Mouse (Mus musculus): ENCODE data around the gene Nat8f6. TPM values are rescaled to one million over a fixed set of nuclear protein-coding genes. Genes with fewer than 3 reads are reported as not detected.
"Not testable (repeated sequence)": the region's sequence is repeated elsewhere in the genome, so short reads cannot be mapped to it uniquely, and the experiment has no call there.

Nat8f6 gene
- 10 to 100 TPM in 2 of 4 experiments, 1 to 10 TPM in 2; 3.3 to 24.0 (median 9.7) TPM for total RNA-seq (2022)

DNA sequence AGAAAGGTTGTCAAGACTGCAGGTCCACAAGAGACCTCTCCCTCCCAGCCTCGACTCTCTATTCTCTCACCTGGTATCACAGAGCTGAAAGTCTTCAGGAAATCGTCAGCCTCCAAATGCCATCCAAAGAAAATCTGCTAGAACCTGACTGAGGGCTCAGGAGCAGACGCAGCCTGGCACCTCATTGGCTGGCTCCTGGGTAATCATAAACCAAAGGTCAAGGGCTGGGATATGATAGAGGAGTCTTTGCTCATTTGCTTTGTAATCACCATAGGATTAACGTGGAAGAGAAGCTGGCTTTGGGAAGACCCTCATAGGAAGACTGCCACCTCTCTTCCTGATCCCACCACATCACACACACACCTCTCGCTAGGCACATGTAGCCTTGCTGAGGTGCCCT, at the start of gene Nat8f6, which contains the start of gene Nat8f5:
TSS of gene Nat8f6 (minus strand) at position 118 of the 400 bp plus-strand sequence.
TSS of gene Nat8f5 (minus strand) at position 136 of the 400 bp plus-strand sequence.
- no peak for DNase-seq

DNA sequence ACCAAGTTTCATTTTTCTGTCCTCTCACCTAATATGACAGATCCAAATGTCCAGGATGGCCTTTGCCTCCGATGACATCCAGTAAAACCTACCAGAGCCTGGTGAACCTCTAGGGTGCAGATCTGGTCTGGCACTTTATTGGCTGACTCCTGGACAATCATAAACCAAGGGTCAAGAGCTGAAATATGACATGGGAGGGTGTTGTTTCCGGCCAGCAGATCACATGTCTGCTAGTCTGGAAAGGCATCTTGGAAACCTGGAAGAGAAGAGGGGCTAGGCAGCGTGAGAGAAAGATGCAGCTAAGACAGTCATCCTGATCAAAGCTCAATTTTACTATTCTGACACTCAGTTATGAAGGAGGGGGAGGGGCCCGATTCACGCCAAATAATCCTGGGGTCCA, 48.3 kb upstream of the Nat8f6 start, which contains the start of gene Nat8f2:
TSS of gene Nat8f2 (minus strand) at position 153 of the 400 bp plus-strand sequence.
- not testable (repeated sequence) for DNase-seq

DNA sequence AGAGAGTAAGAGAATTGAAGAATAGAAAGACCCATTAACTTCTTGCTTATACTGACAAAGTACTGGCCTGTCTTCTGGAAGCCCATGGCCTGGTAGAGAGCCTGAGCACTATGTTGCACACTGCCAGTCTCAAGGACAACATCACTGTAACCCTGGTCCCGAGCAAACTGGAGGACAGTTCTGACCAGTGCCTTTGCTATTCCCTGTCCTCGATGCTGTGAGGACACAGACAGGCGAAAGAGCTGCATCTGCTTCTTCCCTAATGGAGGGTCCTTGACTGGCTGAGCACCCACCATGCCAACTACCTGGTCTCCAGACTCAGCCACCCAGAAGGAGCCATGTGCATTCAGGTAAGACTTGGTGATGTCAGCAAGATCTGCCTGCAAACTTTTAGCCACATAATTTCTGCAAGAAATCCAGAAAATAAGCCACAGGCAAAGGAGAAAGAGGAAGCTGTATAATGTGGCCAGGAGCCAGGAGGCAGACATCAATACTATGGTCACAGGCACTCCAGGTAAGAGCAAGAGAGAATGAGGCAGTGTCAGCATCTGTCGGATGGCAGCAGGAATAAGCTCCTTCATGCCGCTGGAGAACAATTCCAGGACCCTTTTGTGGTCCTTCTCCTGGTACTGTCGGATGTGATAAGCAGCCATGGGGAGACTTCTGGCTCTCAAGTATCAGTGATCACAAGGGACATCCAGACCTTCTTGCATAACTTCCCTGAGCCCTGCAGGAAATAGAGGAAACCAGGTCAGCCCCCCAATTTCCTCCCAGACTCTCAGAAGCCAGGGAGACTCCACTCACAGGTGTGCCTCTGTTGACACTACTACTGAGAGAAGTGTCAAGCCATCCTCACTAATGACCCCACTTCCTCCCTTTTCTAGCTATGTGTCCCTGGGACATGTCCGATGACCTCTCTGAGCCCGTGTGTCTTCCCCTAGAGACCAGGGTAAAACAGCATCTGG, 47.3 kb upstream of the Nat8f6 start:
- DNase-seq, result peak; percentile 34

DNA sequence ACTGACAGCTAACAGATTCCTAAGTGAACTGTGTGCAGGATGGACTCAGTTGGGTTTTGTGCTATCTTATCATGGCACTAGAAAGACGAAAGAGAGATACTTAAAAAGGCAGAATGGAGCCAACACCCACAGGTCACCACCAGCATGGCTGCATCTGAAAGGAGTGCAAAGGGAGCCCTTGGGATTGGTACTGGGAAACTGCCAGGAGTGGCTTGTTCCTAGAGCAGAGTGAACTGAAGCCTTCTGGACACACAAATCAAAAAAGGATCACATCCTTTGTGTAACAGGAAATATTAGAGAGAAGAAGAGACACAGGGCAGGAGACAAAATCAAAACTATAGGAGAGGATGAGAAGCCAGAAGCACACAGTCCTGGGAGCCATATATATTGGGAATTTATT, 46.2 kb upstream of the Nat8f6 start:
- not testable (repeated sequence) for DNase-seq

DNA sequence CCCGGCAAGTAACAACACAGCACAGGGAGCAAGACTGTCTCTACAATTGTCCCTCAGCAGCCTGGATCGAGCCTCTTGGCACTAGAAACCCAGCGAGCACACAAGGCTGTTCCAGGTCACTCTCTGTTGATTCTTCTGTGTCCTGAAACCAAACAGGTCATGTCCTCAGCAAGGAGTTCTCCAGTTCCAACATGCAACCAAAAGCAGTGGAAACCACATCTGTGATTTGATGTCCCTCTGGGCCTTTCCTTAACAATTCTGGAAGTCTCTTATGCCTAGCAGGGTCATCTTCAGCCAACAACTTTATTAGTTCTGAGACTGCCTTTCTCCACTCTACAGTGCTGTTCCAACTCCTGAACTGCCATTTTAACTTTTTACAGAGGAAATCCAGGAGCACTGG, 45.4 kb upstream of the Nat8f6 start:
- not testable (repeated sequence) for DNase-seq

DNA sequence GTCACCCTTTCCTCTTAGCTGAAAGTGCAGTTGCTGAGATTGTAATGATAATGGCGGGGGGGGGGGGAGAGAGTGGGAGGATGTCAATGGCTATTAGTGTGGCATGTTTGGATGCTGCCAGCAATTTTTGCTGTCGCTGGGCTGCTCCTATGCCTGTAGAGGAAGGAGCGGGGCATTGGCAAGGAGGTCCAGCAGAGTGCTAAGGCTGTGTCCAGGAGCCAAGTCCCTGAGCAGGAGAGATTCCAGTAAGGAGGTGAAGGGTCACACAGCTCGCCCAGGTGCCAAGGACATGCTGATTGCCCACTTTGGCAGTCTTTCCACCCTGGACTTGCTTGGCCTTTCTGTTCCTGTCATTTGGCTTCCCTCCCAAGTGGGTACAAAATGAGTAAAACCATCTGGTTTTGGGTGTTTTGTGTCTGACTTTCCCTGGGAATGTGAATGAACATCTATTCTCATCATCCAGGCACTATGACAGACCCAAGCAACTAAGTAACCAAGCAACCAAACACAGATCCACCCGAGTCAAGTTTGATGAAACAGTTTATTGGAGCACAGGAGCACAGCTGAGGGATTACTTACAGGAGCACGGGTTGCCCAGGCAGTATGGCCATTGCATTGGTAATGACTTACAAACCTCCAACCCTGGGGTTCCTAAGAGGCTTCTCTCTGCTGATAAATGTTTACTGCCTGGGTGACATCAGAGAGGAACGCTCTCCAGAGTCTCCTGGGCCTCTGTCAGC, 44.3 kb upstream of the Nat8f6 start:
- not testable (repeated sequence) for DNase-seq

DNA sequence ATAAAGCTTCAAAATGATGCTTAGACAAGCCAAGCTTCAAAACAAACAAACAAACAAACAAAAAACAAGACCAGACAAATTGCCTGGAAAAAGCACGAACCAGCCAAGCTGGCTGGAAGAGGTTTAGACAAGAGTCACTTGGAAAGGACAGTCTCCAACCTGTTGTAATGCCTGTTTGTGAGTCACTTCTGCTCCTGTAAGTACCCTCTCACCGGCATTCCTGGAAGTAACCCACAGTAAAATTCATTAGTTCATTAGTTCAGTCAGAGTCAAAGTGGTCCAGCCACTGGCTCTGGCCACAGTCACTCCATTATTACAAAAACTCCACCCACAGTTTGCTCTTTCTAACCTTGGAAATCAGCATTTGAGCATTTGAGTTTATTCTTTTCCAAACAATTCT, 43.1 kb upstream of the Nat8f6 start:
- no peak for DNase-seq

DNA sequence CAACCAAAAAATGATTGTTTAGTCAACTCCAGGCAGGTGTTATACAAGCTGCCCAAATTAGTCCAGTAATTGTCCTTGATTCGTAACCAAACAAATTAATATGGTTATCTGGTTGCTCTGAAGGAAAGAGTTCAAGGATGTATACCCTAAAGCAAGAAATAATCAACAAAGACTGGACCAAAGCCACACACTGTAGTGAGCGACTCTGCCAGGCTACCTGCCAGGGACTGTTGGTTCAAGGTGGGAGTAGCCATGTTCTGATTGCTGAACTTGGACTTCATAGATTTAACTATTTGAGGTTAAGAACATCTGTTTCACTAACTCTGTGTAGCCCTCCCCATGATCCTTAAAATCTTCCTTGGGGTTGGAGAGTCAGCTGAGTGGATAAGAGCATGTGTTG, 42.4 kb upstream of the Nat8f6 start:
- no peak for DNase-seq

DNA sequence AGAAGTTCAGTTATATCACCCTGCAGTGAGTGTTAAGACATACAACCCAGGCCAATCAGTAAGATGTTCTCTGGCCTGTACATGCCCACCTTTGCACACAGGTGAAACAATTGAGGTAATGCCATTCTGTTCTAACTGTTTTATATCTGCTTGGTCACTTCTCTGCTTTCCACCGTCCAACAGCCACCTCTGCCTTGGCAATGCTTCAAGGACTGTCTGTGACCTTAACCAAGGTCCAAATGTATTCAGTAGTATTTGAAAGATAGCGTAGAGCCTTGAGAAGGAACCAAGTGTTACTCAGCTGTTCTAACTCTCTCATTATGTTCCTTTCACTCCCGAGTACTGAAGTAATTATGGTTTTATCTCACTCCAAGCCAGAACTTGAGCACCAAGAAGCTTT, 41.8 kb upstream of the Nat8f6 start:
- DNase-seq, result peak; percentile 84

DNA sequence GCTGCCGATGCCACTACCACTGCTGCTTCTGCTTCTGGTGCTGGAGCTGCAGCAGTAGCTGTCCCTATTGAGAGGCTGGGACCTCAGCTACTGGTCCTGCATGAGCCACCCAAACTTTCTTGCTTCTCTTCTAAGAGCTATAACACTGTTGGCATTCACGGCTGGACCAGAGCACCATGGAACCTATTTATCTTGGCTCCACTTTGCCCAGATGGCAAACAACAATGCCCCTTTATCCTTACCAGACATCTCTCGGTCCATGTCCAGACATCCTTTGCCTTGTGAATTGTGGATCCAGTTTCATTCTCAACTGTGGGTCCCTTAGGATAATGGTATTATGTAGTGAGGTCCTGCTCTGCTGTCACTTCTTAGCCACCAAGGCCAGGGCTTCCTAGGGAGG, 40.5 kb upstream of the Nat8f6 start:
- DNase-seq, result no peak

DNA sequence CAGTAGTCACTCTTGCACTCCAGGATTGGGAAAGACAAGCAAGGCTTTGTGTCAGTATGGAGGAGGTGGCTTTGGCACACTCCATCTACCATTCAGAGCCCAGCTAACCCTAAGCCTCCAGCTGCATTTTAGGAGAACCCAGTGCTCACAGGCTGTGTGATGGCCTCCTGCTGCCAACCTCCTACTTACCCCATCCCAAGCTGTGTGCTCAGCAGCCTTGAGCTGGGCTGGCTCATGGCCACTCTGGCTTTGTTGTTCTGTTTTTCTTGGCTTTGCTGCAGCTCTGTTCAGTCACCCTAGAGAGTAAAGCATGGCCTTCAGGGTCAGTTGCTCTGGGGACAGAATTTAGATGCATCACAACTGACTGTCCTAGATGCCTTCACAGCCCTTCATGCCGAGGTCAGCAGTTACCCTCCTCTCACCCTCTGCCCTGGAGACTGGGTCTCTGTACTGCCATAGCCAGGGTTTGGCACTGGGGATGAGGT, 35.5 kb upstream of the Nat8f6 start:
- peak; percentile 97 for DNase-seq

DNA sequence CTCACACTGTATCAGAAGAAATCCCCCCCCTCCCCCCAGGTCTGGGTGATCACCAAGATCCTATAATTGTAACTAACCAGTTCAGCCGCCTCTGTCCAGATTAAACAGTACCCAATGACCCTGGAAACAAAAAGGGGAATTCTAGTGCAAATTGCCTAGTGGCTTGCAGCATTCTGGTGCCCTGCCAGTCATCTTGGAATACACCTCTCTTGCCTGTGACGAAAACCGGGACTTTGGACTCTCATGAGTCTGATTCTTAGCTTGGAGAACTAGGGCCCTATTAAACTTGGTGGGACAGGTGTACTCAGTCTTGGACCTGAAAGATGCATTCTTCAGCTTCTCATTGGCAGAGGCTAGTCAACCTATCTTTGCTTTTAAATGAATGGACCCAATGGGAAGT, 32.7 kb upstream of the Nat8f6 start:
- DNase-seq, result no peak

DNA sequence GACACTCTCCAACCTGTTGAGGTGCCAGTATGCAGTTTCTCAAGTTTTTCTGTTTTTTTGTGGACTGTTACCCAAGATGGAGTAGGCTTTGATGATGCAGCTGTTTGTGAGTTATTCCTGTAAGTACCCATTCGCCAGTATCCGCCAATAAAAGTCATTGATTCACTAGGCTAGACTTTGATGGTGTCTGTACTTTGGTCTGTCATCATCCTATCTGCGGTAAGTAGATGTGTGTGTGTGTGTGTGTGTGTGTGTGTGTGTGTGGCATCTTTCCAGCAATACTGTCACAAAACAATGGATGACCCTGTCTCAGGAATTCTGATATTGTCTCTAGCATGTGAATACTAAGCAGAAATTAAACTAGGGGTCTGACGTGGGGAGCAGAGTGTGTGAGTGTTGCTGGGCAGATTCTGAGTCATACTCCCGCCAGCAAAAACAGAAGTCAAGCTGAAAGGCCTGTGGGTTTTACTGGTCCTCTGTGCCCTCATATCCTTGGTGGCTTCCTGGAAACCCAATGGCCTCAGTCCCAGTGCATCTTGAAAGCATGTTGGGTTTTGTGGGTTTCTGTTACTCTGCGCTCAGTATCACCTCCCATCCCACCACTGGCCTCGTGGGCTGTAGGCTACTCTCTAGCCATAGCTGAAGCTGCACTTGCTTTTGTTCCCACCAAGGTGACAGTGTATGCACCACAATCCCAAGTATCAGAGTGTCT, 30.5 kb upstream of the Nat8f6 start:
- no peak for DNase-seq

DNA sequence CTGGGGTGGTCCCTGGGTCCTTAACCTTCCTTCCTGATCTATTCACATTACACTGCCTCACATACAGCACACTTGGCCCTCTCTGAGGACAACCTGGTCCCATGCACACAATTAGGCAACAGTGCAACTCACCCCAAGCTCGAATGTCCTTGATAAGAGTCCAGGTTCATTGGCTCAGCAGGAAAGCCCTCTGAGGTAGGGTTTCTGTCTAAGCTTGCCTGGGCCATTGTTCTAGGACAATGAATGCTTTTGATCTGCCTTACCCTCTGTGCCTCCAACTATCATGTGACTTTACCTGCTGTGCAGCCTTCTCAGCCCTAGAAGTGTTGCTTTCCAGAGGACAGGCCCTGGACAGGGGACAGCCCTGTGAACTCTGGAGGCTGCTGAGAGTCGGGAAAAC, 28.5 kb upstream of the Nat8f6 start:
- peak; percentile 50 for DNase-seq

DNA sequence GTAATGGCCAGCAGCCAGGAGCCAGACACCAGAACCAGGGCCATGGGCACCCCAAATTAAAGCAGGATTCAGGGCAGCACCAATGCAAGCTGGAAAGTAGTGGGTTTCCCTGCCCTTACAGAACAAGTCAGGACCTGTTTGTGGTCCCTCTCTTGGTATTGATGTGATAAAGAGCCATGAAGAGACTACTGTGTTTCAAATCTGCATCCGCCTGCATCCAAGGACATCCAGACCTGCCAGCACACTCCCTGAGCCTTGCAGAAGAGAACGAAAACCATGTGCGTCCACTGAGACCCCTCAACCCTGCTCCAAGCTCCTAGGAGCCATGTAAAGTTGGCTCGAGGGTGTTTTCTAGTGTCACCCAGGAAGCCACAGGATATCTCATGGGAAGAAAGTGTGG, 27.4 kb upstream of the Nat8f6 start:
- no peak for DNase-seq

DNA sequence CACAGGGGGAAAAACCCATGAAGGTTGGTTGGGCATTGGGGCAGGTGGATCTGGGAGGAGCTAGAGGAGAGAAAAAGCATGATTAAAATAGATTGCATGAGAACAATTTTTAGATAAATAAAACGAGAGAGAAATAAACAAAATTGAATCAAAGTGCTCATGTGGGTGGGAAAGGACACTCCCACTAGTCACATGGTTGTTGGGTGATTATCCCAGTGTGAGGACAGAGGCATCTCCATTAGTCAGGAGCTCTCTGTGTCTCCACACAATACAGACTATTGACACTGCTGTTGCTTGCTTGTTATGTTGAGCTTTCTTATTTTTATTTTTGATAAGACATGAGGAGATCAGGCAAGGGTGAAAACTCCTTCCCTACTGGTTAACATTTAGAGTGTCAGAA, 26.2 kb upstream of the Nat8f6 start:
- DNase-seq, result no peak

DNA sequence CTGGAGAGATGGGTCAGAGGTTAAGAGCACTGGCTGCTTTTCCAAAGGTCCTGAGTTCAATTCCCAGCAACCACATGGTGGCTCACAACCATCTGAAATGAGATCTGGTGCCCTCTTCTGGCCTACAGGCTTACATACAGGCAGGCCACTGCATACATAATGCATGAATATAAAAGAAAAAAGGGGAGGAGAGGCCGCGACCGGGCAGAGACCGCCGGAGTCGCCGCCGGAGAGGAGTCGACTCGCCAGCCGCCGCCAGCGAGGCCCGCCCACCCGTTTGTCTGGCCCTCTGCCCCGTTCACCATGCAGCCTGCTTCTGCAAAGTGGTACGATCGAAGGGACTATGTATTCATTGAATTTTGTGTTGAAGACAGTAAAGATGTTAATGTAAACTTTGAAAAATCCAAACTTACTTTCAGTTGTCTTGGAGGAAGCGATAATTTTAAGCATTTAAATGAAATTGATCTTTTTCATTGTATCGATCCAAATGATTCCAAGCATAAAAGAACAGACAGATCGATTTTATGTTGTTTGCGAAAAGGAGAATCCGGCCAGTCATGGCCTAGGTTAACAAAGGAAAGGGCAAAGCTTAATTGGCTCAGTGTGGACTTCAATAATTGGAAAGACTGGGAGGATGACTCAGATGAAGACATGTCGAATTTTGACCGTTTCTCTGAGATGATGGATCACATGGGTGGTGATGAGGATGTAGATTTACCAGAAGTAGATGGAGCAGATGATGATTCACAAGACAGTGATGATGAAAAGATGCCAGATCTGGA, 23.1 kb upstream of the Nat8f6 start:
- DNase-seq, result not testable (repeated sequence)

DNA sequence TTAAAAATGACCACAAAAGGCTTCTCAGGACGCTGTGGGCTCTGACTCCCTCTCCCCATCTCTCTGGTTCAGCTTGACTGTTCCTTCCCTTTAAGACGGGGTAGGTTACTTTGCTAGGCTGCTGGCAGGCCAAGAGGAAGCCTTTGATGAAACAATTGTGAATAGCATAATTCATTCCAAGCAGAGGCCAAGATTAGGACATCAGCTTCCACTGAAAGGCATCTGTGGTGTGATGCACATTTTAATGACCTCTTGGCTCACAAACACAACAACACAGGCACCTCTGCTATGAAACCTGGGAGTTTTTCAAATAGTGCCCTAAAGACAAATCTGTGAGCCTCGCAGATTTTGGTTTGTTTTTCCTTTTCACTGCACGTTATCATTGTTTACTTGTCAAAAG, 19.2 kb upstream of the Nat8f6 start:
- no peak for DNase-seq

DNA sequence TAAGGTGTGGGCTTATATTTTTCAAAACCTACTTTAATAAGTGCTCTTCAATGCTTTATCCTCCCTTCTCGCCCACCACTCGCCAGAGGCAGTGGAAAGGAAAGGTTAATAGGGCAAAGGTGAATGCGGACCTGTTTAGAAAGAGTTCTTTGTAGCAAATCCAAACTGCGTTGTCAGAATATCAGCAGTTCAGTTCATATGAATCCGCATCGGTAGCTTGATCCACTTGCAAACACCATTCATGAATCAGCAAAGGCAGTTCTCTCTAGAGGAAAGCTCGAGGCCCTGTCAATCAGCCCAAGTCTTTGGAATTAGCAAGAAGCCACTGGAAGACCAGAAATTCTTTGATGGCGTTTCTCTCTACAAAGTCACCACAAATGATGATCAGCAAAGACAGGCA, 17.9 kb upstream of the Nat8f6 start:
- DNase-seq, result no peak

DNA sequence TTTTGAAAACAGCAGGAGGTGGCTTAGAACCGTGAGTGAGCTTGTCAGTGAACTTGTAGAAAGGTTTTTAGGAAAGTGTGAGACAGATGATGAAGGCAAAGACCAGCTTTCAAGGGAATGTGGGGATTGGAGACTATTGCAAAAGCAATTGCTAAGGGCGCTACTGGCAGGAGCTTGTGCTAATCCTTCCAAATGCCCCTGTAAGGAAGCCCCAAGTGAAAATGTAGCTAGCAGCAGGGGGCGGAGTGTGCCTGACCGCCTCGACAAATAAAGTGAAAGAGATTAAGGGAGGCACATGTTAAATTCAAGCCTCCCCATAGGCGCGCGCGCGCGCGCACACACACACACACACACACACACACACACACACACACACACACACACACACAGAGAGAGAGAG, 16.6 kb upstream of the Nat8f6 start:
- DNase-seq, result peak; percentile 82

DNA sequence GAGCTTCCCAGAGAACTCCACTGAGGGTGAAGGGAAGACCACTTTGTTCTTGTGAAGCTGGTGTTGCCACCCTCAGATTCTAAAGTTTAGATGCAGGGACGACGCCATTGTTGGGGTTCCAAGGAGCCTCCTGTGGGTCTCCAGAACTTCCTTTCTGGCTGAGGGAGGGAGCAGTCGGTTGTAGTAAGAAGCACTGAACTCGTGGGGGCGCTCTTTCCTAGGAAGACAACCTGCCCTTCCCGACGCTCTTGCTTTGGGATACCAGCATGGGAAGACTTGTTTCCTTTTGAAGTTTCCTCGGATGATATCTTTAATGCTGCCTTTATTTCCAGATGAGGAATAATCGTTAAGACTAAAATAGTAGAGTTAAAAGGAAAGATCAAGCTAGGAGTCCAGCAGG, 16.1 kb upstream of the Nat8f6 start:
- peak; percentile 74 for DNase-seq

DNA sequence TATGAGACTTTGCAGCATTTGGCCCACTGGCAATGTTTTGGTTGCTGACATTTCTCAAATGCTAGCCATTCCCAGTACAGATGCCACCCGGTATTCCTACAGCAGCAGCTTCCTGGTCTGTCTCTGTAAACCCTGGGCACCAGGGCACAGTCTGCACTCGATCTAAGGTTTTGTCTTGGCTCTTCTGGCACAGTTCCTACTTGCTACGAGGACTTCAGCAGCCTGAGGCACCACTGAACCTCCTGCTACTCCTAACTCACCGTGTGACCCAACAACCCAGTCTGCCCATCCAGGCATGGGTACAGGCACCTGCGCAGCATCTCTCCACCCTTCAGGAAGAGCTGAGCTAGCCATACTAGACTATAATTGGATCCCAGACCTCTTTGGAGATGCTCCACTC, 15.3 kb upstream of the Nat8f6 start:
- DNase-seq, result not testable (repeated sequence)
